In genomic region chr1:37451270-37451669, GRCm38 (mm10) we compare ENCODE assay signal across 14 mouse cellular contexts. TPM values are rescaled to one million over a fixed set of nuclear protein-coding genes. Genes with fewer than 3 reads are reported as not detected.
DNase-seq lines count a peak whose midpoint lies in the region.
"Had no signal": no experiment of that assay in that cellular context is flagged by ENCODE, and none has a peak within 500 bp of the region (broad histone marks: within the 10 kb centered on the region; RNA-seq: fewer than 3 reads in every experiment).

No protein-coding gene starts in this region.

- intact Hi-C loops in left cerebral cortex, postnatal 36 days (cut with DNase I): no loop called here
- intact Hi-C loops in left cerebral cortex, postnatal 4 days (cut with DNase I): no loop called here

- peak; percentile 28 for DNase-seq in layer of hippocampus, adult 11-12 months (ENCODE audit: low spot score)
- no peak for DNase-seq in layer of hippocampus, postnatal 14 days (ENCODE audit: low spot score in 2 of 2)
- peak; percentile 31 to 44 for DNase-seq in left cerebral cortex, postnatal 36 days (ENCODE audit: low spot score in 2 of 2)
- DNase-seq in left cerebral cortex, postnatal 4 days: no peak
- peak; percentile 30 to 52 for DNase-seq in right cerebral cortex, postnatal 36 days (ENCODE audit: low spot score in 2 of 2)
- no peak for DNase-seq in right cerebral cortex, postnatal 14 days
- DNase-seq: adrenal gland, adult 8-10 months; adrenal gland, postnatal 25 days; cerebellum, adult 18-20 months; cerebellum, adult 9-10 months; cerebellum, postnatal 14 days; gastrocnemius, adult 2 months; gastrocnemius, postnatal 14 days; heart, adult 11 months had no signal

RNA-seq across cellular contexts. Expression of gene Unc50, which starts 21.3 kb away (rescaled TPM):
- total RNA-seq in layer of hippocampus, postnatal 14 days (2021): 10 to 100 TPM; 55.3 to 57.6 TPM
- total RNA-seq in left cerebral cortex, postnatal 36 days (2021): 10 to 100 TPM; 51.4 to 61.1 TPM
- total RNA-seq in left cerebral cortex, postnatal 4 days (2021): 10 to 100 TPM; 46.9 to 51.8 TPM

RNA-seq across cellular contexts. Expression of gene Coa5, which starts 21.4 kb away (rescaled TPM):
- total RNA-seq in layer of hippocampus, postnatal 14 days (2021): 10 to 100 TPM; 43.1 to 43.2 TPM
- 10 to 100 TPM; 61.5 to 63.4 TPM for total RNA-seq in left cerebral cortex, postnatal 36 days (2021)
- total RNA-seq in left cerebral cortex, postnatal 4 days (2021): 10 to 100 TPM; 41.0 to 42.0 TPM

Comparison
In these comparisons a context has a peak if more than half of its experiments do, and no peak if none do; other contexts are left out.
1. DNase-seq: peak in layer of hippocampus, adult 11-12 months (single experiment), left cerebral cortex, postnatal 36 days (2 of 2) and right cerebral cortex, postnatal 36 days (2 of 2); none in layer of hippocampus, postnatal 14 days (0 of 2), left cerebral cortex, postnatal 4 days (single experiment) and right cerebral cortex, postnatal 14 days (single experiment).